Mouse (Mus musculus) C2C12 (cell line): ENCODE results near the gene Prkci. TPM values are rescaled to one million over a fixed set of nuclear protein-coding genes. Genes with fewer than 3 reads are reported as not detected.

Experiments
- H3K27me3 ChIP-seq: one replicate; pipeline ENCODE4 v1.6.1; 2011; ENCODE audit not compliant: control insufficient read depth, insufficient read depth, insufficient read length
- H3K36me3 ChIP-seq: one replicate; pipeline ENCODE4 v1.6.1; 2011; ENCODE audit not compliant: control insufficient read depth, insufficient read depth
- H3K4me3 ChIP-seq: one replicate; pipeline ENCODE4 v1.5.1; 2011; ENCODE audit warnings: mild to moderate bottlenecking, control low read depth; ENCODE audit not compliant: poor library complexity, insufficient read depth, severe bottlenecking
- H3K79me2 ChIP-seq: one replicate; pipeline ENCODE4 v1.6.1; 2011; ENCODE audit not compliant: control insufficient read depth, insufficient read depth
- H3K79me3 ChIP-seq: one replicate; pipeline ENCODE4 v1.6.1; 2011; ENCODE audit warnings: low read depth, control low read depth
- H3ac ChIP-seq: one replicate; pipeline ENCODE3; 2011; ENCODE audit warnings: low read depth; ENCODE audit not compliant: control insufficient read depth, insufficient read length
- CEBPB ChIP-seq: IDR thresholded peaks from one replicate; pipeline ENCODE4 v1.6.1; 2011; ENCODE audit warnings: low read depth, mild to moderate bottlenecking, control low read depth, moderate library complexity
- CTCF ChIP-seq: IDR thresholded peaks from one replicate; pipeline ENCODE4 v1.5.1; 2011; ENCODE audit not compliant: control insufficient read depth, insufficient read depth, insufficient read length
- FOSL1 ChIP-seq: IDR thresholded peaks from one replicate; pipeline ENCODE4 v1.8.0; 2011; ENCODE audit warnings: mild to moderate bottlenecking, low read length; ENCODE audit not compliant: poor library complexity, insufficient read depth, severe bottlenecking
- MAX ChIP-seq: IDR thresholded peaks from one replicate; pipeline ENCODE4 v1.6.1; 2011; ENCODE audit warnings: mild to moderate bottlenecking, control low read depth
- MYOD1 ChIP-seq: IDR thresholded peaks from one replicate; pipeline ENCODE4 v1.6.1; 2011; ENCODE audit warnings: low read depth; ENCODE audit not compliant: control insufficient read depth, insufficient read length
- MYOG ChIP-seq: IDR thresholded peaks from one replicate; pipeline ENCODE4 v1.6.1; 2011; ENCODE audit not compliant: control insufficient read depth, insufficient read length; ENCODE audit errors: extremely low read depth
- USF1 ChIP-seq: IDR thresholded peaks from one replicate; pipeline ENCODE4 v1.6.1; 2011; ENCODE audit warnings: low read depth, mild to moderate bottlenecking, control low read depth, moderate library complexity
- polyA plus RNA-seq: library from polyadenylated mRNA; unstranded; fragments of >200 nt; fragmentation: generic; extraction: Trizol; gene quantifications from one replicate; pipeline ENCODE4 v1.2.1, GENCODE M21; 2012; ENCODE audit warnings: missing spikeins

Prkci gene
- polyA plus RNA-seq, 1 experiment = 17.5 TPM

DNA sequence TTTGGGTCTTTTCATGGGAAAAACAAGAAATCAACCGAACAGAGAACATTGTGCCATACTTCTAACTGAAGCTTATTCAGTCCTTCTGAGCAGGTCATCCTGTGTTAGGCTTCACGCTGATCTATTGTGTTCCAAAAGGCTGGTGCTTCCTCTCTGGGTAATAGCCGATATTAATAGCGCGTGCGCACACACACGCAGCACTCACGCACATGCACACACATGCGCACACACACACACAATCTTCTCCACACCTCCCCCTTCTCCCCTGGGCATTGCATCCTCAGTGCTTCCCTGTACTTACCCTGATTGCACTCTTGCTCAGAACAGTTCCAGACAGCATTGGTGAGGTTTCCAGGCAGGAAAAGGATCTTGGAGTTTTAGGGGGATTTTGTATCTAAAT, 57.6 kb downstream of the Prkci start:
- no peaks in the 10 kb centered on the region for H3K27me3 ChIP-seq
- H3ac ChIP-seq = no peak overlapping the region
- no peak for TF ChIP-seq CEBPB
- no peak for TF ChIP-seq FOSL1
- TF ChIP-seq MAX = no peak
- TF ChIP-seq USF1 = no peak
- TF ChIP-seq MYOG = no peak
- TF ChIP-seq CTCF = no peak
- TF ChIP-seq MYOD1 = no peak
- H3K79me3 ChIP-seq = no peaks in the 10 kb centered on the region
- H3K4me3 ChIP-seq = no peak overlapping the region
- H3K36me3 ChIP-seq = peaks cover 29% of the 10 kb centered on the region
- no peaks in the 10 kb centered on the region for H3K79me2 ChIP-seq

DNA sequence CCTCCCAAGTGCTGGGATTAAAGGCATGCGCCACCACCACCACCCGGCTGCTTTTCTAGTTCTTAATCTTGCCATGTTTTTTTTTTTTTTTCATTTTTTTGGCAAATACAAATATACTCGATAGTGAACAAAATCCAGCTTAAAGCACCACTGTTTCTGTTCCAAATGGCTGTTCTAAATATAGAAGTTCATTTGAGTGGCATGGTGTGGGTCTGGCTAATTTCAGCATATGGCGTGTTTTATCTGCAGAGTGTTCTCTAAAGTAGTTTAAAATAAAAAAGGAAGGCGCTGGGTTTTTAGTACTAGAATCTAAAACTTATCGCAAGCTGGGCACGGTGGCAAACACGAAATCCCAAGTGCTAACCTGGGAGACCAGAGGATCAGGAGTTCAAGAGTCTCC, 59.3 kb downstream of the Prkci start:
- TF ChIP-seq MYOD1 (no peak), USF1 (no peak), MYOG (no peak), MAX (no peak), FOSL1 (no peak), CTCF (no peak), CEBPB (no peak)
- Histone ChIP-seq H3ac (no peak overlapping the region), H3K4me3 (no peak overlapping the region), H3K79me2 (no peaks in the 10 kb centered on the region), H3K36me3 (peaks cover 13% of the 10 kb centered on the region), H3K79me3 (no peaks in the 10 kb centered on the region), H3K27me3 (no peaks in the 10 kb centered on the region)

DNA sequence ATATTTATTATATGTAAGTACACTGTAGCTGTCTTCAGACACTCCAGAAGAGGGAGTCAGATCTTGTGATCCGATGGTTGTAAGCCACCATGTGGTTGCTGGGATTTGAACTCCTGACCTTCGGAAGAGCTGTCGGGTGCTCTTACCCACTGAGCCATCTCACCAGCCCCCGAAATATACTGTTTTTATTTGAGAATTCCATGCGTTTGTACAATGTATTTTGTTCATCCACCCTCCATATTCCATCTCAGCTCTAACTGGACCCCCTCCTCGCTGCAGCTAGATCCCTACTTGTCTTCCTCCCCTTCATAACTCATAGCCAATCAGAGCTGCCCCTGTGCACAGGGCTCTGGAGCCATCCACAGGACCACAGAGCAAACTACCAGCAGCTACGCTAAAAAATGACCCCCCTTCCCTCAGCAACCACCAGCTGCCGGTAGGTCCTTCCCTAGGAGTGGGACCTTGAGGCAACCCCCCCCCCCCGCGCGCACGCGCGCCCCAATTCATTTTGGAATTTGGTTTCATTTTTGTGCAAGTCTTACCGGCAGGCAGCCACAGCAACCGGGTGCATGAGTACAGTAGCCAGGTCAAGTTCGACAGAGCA, 60.6 kb downstream of the Prkci start:
- Histone ChIP-seq H3K36me3 (peaks cover under 1% of the 10 kb centered on the region), H3ac (peak overlapping the region; percentile 47), H3K27me3 (no peaks in the 10 kb centered on the region), H3K79me2 (no peaks in the 10 kb centered on the region), H3K4me3 (peak overlapping the region; percentile 25), H3K79me3 (no peaks in the 10 kb centered on the region)
- TF ChIP-seq MYOD1 (no peak), FOSL1 (no peak), MAX (no peak), CEBPB (no peak), CTCF (no peak), MYOG (no peak), USF1 (no peak)

DNA sequence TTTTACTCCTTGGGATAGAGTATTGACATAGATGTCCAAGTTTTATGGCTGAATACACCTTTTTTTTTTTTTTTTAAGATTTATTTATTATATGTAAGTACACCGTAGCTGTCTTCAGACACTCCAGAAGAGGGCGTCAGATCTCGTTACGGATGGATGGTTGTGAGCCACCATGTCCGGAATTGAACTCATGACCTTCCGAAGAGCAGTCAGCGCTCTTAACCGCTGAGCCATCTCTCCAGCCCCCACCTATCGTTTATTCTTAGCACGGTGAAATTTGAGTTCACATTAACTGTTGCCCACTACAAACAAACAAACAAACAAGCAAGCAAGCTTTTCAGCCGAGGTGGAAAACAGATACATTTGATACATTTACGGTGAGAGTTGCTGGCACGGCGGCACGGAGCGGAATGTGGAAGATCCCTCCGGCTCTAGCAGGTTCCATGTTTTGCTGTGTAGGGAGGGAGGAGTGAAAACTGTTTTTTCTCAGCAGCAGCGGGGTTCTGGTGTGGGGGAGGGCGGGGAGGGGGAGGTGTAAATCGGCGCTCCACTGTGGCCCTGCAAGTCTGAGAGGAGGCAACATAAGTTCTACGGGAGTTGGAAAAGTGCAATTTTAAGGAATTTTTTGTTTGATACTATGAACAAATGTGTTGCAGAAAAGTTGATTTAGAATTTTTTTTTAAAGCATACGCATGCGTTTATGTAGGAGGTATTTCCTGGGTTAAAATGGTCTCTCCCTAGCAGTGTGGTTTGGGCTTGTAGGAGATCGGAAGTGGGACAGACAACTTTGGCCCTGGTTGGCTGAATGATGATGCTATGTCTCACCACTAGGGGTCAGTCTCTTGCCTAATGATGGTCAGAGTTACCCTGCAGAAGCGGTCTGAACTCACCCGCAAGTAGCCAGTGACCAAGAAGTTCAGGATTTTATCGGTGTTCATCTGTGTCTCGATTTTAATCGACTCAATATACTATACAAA, 61.4 kb downstream of the Prkci start:
- TF ChIP-seq MYOG (no peak), CTCF (peak; percentile 77), CEBPB (no peak), FOSL1 (no peak), MAX (peak; percentile 38), MYOD1 (no peak), USF1 (no peak)
- Histone ChIP-seq H3K79me2 (no peaks in the 10 kb centered on the region), H3K4me3 (peak overlapping the region; percentile 25), H3ac (peak overlapping the region; percentile 47), H3K27me3 (no peaks in the 10 kb centered on the region), H3K36me3 (no peaks in the 10 kb centered on the region), H3K79me3 (no peaks in the 10 kb centered on the region)

DNA sequence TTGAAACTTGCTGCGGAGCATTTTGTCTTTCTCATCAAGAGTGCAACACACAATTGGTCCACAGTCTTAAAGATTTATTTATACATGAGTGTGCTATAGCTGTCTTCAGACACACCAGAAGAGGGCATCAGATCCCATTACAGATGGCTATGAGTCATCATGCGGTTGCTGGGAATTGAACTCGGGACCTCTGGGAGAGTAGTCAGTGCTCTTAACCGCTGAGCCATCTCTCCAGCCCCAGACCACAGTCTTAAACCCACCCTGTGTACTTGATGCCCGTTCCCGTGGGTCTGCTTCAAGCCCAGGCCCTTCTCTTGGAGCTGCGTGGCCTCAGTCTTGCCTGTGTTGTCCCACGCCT, 65.2 kb downstream of the Prkci start:
- Histone ChIP-seq H3K27me3 (no peaks in the 10 kb centered on the region), H3K4me3 (no peak overlapping the region)
- TF ChIP-seq CEBPB (no peak), MAX (no peak), MYOG (no peak), CTCF (no peak), FOSL1 (no peak), MYOD1 (no peak), USF1 (no peak)

More for the DNA sequence above, 65.2 kb downstream of the Prkci start:
- no peaks in the 10 kb centered on the region for H3K36me3 ChIP-seq
- H3K79me2 ChIP-seq = no peaks in the 10 kb centered on the region
- H3ac ChIP-seq = no peak overlapping the region
- H3K79me3 ChIP-seq = no peaks in the 10 kb centered on the region
